Mouse (Mus musculus): Measurements from ENCODE around the gene Tmem43. TPM values are rescaled to one million over a fixed set of nuclear protein-coding genes. Genes with fewer than 3 reads are reported as not detected.

Gene Tmem43
- total and polyA plus RNA-seq, 3 experiments, result 40.0 to 54.5 (median 48.4) TPM

DNA sequence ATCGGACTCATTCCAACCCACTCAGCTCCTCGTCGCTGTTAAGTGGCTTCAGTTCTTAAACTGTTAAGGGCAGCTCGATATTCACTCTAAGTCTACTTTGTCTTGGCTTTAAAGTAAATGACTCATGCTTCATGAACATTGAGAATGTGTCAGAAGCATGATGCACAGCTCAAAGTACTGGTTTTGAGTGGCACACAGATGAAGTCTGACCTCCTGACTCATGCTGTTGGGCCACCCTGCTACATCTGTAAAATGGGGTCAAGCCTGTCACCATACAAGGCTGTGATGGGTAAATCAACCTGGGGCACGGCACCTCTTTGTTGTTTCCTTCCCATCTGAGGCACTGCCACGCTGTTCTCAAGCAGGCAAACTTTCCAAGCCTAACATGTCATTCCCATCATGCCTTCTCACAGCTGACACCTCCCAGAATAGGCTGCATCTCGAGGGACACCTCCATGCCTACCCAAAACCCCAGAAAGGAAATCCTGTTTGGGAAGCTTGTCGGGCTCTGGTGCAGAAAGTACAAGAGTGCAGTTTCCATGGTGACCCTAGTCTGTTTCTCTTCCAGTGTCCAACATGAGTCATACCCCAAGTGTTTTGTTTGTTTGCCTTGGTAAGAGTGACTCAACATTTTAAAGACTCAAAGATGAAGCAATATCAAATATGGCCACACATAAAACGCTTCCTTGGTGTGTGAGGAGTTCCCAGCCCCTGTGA lies 15.2 kb downstream of the Tmem43 start:
- DNase-seq, result peak; percentile 78

GRCm38 (mm10) chr6:91489872-91490271 lies 16.4 kb downstream of the Tmem43 start:
- DNase-seq, result no peak

DNA sequence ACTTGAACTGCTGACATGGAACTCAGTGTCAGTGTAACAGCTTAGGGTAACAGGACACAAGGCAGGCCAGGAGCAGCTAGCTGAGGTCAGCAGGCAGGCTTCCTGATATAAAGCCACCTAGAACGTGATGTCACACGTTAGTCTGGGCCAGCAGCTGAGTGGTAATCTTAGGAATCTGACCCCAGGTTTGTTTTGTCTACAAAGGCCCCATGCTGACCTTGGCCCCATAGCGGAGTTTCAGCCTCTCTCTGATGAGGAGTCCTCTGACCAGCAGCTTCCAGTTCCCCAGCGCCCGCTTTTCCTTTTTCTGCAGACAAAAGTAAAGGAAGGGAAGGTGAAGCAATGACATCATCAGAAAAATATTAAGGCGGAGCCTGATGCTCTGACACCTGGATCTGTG lies 17.5 kb downstream of the Tmem43 start:
- no peak for DNase-seq

DNA sequence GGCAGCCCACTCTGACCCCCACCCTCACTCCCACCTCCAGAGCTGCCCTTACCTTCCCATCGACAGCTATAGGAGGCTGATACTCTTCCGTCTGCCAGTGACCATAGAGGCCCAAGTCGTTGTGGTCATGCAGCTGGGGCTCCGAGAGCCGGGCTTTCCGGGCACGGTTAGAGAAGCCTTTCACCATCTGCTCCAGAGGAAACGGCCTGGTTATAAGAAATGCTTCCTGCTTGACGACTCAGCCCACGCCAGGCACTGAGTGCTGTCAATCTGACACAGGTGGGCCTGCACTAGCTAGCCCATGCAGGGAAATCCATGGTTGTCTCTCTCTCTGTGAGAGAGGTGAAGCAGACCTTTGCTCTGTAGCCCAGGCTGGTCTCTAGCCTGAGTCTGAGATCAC lies 19.6 kb downstream of the Tmem43 start:
- DNase-seq, result no peak

- DNase-seq, result no peak
Measured at GRCm38 (mm10) chr6:91494526-91494925, 21.0 kb downstream of the Tmem43 start.

GRCm38 (mm10) chr6:91503302-91503701 lies 29.8 kb downstream of the Tmem43 start:
- DNase-seq, result no peak

DNA sequence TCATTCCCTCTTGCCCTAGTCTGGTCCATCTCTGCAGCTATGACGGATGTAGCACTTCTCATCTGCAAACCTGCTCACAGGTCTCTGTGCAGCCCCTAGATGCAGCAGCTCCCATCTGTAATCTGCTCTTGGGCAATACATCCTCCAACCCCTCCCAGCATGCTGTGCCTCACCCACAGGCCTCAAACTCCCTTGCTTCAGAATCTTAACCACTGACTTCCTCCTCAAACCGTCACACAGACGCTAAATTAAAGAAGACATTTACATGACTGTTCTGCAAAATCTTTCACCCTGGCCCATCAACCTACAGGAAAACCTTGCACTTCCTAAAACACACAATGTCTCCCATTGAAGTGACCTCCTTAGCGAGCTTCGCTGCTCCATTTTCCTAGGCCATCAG lies 32.5 kb downstream of the Tmem43 start:
- no peak for DNase-seq

DNA sequence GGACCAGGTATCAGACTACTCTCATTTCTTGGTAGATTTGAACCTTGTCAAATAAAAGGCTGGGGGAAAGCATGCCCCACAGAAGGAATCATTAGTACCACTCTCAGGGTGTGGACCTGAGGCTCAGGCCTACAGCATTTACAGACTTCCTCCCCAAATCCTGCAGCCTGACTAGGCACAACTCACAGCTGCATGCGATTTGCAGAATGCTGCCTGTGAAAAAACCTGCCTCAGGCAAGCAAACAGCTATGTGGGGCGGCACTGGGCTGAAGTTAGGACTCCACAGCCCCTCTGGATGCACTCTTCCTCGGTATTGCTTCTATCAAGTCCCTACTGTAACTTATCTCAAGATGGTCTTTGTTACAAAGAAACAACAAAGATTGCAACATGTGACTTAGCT lies 34.5 kb downstream of the Tmem43 start:
- no peak for DNase-seq

- DNase-seq, result peak; percentile 79
Measured at GRCm38 (mm10) chr6:91509326-91509725, 35.8 kb downstream of the Tmem43 start.

DNA sequence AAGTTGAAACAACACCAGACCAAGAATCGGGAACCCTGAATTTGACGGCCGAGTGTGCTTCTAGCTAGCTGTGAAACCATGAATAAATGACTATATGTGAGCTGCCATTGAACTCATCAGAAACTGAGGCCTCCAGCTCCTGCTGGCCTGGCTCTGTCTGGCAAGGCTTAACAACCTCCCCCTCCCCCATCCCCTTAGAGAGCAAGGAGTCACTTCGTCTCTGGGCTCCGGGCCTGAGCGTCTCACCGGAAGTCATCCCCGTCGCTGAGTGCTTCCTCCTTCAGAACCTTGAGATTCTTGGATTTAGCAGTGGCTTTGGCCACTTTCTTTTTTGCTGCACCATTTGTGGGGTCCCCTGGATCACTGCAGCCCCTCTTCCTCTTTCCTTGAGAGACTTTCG lies 36.7 kb downstream of the Tmem43 start:
- no peak for DNase-seq

DNA sequence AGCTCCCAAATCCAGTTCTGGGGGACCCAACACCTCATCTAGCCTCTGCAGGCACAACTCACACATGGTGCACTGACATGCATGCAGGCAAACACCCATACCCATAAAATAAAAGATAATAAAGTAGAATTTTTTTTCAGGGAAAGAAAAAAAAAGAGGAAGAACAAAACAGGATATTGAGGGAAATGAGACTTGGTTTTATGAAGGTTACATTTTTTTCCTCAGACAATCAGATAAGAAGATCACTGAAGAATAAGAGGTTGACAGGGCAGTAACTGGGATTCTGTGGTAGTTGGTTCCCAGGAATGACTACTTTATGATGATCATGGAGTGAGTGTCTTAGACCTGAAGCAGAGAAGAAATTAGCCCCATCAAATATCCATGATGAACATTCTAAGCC lies 40.6 kb downstream of the Tmem43 start:
- no peak for DNase-seq

- DNase-seq, result no peak
Measured at GRCm38 (mm10) chr6:91514737-91515362, 41.3 kb downstream of the Tmem43 start.

DNA sequence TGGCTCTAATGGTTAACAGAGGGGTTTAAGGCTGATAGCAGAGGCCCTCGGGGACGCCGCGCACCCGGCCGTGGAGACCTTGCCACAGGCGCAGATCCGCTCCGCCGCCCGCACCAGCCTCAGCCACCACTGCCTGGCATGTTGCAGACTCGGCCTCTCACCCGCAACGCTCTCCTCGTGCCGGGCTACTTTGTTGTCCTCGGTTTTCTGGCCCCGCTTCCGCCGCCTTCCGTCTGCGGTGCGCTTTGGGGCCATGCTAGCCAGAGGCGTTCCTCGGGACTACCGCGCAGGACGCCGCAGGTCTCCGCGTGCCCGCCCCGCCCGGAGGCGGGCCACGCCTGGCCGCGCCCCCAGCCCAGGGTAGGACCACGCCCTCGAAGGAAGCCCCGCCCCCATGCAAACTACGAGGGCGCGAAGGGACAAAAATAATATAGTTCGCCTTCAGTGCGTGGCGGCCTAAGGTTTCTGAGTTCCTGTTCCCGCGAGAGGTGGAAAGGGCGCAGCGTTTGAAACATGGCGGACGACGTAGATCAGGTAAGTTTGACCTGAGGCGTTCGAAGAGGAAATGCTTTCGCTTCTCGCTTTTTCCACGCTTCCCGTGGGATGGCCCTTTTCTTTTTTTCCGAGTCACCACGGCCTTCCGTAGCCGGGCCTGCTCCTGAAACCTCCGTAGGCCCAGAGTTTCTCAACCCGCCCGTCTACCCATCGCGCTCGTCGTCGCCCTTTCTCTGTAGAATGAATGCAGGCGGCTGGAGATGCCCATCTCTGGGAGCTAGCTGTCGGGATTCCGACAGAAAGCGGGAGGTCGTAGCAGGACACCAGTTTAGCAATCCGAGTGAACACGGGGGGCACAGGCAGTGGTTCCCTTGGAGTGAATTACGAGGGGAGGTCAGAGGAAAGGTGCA lies 42.3 kb downstream of the Tmem43 start, which contains the start of the genes Xpc and Lsm3:
Xpc (minus strand) TSS at position 344 of the 905 bp plus-strand sequence.
Lsm3 (plus strand) TSS at position 384 of the 905 bp plus-strand sequence.
- DNase-seq, result peak; percentile 99

DNA sequence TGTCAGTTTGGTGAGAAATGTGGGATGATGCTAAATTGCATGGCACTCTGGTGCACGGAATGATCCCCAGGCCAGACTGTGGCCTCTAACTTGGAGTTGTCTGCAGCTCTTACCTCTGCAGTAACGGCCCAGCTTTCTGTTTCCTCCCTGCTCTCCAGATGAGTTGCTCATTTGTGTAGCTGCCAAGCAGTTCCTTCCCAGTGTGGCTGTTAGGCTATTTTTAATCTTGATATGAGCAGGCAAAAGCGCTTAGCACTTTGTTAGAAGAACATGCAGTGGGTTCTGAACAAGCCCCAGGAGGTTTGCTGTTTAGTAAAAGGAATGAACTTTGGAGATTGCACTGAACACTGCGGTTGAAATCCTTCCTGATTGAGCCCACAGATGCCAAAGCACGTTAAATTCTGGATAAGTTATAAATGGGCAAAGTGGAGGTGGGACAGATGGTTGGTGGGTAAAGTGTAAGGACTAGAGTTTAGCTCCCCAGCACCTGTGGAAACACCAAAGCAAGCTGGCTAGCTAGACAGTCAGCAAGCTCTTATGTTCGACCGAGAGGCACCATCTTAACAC lies 45.0 kb downstream of the Tmem43 start:
- DNase-seq, result no peak

DNA sequence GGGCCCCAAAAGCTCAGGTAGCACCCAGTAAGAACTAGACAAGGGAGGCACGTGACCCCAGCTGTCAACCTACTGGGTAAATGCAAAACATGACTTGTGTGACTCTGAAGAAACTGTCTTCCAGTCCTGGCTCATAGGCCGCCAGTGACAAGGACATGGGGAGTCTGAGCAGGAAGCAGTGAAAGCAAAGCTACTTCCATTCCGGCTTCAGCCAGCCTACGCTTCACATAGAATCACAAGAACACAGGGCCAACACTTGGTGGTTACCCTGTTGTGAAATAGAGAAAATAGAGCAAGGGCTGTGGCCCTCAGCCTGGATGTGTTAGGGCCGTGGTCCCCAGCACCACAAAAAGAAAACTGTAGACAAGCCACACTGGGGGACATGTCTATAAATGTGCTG lies 49.3 kb downstream of the Tmem43 start:
- no peak for DNase-seq

DNA sequence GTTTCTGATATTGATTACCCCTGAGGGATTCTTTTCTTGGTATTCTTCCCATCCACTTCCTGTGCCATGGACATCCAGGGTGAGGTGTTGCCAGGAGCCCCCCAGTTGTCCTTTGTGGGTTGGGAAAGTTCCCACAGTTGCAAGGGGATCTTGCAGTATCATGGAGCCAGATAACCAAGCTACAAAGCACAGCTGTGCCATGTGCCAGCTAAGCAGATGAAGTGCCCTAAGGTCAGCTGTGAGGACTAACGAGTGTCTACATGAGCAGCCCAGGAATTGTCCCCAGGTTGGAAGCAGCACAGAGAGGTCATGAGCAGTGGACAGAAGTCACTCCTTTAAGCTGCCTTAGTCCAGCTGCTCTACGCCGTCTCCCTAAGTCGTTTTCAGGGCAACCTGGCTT lies 52.0 kb downstream of the Tmem43 start:
- DNase-seq, result no peak

DNA sequence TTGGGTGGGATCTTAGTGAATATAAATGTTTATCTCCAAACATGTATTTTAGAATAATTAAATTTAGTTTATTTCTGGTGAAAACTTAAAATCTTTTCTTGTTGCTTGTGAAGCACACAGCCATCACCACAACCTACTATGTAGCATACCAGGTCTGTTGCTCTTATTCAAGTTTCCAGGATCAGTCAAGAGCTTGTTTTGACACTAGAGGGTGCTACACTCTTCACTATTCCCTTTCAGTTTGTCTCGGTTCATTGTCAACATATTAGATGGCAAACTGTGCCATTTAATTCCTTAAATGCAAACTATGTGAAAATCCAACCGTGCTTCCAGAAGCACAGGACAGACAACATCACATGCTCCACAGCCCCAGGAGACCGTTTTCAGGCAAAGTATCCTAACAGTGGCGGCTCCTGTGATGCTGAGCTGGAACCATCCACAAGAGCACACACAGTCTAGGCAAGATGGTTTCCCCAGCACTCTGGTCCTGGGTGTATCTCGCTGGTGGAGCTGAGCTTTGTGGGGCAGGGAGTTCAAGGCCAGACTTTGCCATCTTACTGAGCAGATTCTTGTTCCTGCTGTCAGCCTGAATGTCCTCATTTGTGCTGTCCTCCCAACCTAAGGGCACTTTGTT lies 53.8 kb downstream of the Tmem43 start:
- DNase-seq, result peak; percentile 20

GRCm38 (mm10) chr6:91528265-91528664 lies 54.8 kb downstream of the Tmem43 start:
- peak; percentile 47 for DNase-seq

DNA sequence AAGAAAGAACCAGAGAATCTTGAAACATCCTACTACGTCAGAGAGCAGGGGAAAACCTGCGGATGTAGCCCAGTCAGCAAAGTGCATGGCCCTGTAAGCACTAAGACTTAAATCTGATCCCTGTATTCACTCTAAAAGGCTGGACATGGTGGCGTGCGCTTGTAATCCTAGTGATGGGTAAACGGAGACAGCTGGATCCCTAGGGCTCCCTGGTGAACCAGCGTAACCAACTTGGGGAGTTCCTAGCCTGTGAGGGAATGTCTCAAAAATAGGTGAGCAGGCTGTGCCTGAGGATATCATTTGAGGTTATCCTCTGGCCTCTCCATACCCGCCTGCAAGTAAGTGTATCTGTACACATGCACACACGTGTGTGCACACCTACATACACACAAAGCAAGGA lies 57.2 kb downstream of the Tmem43 start:
- DNase-seq, result no peak

DNA sequence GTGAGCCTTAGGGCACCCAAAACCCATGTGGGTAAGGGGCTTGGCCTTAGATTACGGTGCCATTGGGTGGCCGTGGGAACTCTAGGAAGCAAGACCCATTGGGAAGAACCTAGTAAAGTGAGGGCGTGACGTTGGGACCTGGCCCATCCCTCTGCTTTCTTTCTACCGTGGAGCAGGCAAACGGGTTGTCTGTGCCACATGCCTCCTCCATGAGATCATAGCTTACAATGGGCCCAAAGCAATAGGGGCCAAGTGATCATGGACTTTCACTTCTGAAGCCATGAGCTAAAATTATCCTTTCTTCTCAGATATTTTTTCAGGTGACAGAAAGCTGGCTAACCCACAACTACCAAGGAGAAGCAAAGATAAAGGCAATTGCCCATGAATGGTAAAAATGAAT lies 57.8 kb downstream of the Tmem43 start:
- no peak for DNase-seq

DNA sequence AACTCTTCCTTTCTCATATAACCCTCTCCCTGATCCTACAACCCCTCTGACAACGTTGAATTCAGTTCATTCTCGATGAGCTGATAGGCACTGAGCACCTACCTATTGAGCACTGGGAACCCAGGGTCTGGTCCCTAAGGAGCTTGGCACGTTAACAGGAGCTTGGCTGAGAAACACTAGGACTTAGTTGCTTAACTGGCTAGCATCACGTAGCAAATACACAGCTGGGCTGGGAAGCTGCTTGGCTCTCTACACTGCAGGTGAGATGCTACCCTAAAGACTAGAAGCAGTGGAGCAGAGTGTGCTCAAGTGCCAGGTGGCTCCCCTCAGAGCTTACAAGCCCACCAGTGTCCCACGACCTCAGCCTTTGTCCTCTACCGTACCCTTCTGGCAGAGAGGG lies 59.2 kb downstream of the Tmem43 start:
- DNase-seq, result no peak

DNA sequence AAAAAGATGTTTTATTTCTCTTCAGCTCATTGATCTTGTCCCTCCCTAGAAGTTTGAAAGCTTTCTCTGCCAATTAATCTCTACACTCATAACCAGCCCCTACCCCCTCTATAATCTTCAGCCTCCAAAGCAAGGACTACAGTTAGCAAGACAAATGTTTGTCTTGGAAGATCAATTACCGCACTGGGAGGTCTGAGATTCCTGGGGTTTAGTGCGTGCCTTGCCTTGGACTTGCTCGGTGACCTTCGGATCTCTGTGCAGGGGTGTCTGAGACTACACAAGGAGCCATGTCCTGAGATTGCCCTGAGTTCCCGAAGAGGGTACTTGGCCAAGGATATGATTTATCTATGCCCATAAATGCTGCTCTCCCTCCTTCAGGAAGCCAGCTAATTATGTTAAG lies 59.9 kb downstream of the Tmem43 start:
- no peak for DNase-seq
